Mouse (Mus musculus): Measurements from ENCODE around the gene Ugt1a9.

DNA sequence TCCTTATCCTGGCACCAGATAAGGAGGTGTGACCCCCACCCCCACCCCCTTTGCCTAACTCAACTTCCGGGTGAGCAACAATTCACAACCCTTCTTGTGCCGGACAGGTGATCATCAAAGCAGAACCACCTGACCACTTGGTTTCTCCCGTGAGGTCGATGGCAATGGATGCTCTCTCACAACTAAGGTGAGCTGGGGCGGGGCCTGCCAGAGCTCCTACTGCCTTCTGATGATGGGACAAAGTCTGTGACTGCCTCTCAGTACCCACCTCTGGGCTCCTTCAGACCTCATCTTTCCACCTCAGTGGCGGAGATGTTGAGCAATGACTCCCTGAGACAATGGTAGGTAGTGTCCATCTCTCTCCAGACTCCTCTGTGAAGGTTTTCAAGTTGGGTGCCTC, 175.3 kb downstream of the Ugt1a9 start:
- TF ChIP-seq CTCF (IDR thresholded peaks at IDR 0.05; ENCODE audit: low read depth) (no peak), EP300 (IDR thresholded peaks at IDR 0.05; ENCODE audit: low read depth) (no peak)

Data from liver, embryonic 14.5 days (tissue).